Mouse (Mus musculus) olfactory bulb, adult 2 months (tissue): ENCODE results near the gene Chat. TPM values are rescaled to one million over a fixed set of nuclear protein-coding genes. Genes with fewer than 3 reads are reported as not detected.
A peak's percentile ranks its signal among the peaks of the same experiment; 100 is the strongest.

Source experiments
- H3K27ac ChIP-seq: fragments of 200-500 bp; 2 replicates; pipeline ENCODE4 v1.5.1; 2012; ENCODE audit warnings: low read depth, low read length; ENCODE audit not compliant: insufficient read depth
- H3K4me1 ChIP-seq: fragments of 200-500 bp; 2 replicates; pipeline ENCODE4 v1.6.1; 2012; ENCODE audit warnings: low read length; ENCODE audit not compliant: control insufficient read depth, insufficient read depth
- H3K4me3 ChIP-seq: fragments of 200-500 bp; 2 replicates; pipeline ENCODE4 v1.5.1; 2012; ENCODE audit warnings: mild to moderate bottlenecking, low read depth, low read length, moderate library complexity; ENCODE audit not compliant: insufficient read depth
- CTCF ChIP-seq: fragments of 200-500 bp; IDR thresholded peaks from 2 replicates; pipeline ENCODE4 v1.5.1; 2012; ENCODE audit warnings: low read depth, mild to moderate bottlenecking, low read length, moderate library complexity; ENCODE audit not compliant: insufficient read depth
- POLR2A ChIP-seq: fragments of 200-500 bp; IDR thresholded peaks from 2 replicates; pipeline ENCODE4 v1.6.1; 2012; ENCODE audit warnings: mild to moderate bottlenecking, low read depth, low read length, moderate library complexity; ENCODE audit not compliant: insufficient read depth
- WGBS: fragments of 180-500 bp; shearing (Covaris S2); methylation state at CpG from one replicate; pipeline ENCODE4 v1.1.7; 2018; 5-methylcytosine and 5-hydroxymethylcytosine counted together
- polyA plus RNA-seq: library from polyadenylated mRNA; stranded (reverse); fragments of >200 nt; gene quantifications from 2 replicates; pipeline ENCODE4 v1.2.4, GENCODE M21; 2012; ENCODE audit warnings: low replicate concordance; ENCODE audit not compliant: missing spikeins, insufficient read depth, insufficient read length

The Chat gene
- polyA plus RNA-seq, 1 experiment: not detected

- no peak for TF ChIP-seq POLR2A
- no peak for TF ChIP-seq CTCF
- no peak overlapping the region for H3K4me3 ChIP-seq
- WGBS: 25% methylated on average over 9 of the region's 9 CpGs
- H3K27ac ChIP-seq: no peak overlapping the region
- no peaks in the 10 kb centered on the region for H3K4me1 ChIP-seq
These were observed 37.2 kb upstream of the Chat start for GRCm38 (mm10) chr14:32502764-32503688.

- TF ChIP-seq CTCF (no peak), POLR2A (no peak)
- H3K27ac ChIP-seq: no peak overlapping the region
- H3K4me3 ChIP-seq: no peak overlapping the region
- WGBS: 68% methylated on average over 2 of the region's 2 CpGs
- H3K4me1 ChIP-seq: no peaks in the 10 kb centered on the region
These were observed 35.5 kb upstream of the Chat start for GRCm38 (mm10) chr14:32501303-32501702.

DNA sequence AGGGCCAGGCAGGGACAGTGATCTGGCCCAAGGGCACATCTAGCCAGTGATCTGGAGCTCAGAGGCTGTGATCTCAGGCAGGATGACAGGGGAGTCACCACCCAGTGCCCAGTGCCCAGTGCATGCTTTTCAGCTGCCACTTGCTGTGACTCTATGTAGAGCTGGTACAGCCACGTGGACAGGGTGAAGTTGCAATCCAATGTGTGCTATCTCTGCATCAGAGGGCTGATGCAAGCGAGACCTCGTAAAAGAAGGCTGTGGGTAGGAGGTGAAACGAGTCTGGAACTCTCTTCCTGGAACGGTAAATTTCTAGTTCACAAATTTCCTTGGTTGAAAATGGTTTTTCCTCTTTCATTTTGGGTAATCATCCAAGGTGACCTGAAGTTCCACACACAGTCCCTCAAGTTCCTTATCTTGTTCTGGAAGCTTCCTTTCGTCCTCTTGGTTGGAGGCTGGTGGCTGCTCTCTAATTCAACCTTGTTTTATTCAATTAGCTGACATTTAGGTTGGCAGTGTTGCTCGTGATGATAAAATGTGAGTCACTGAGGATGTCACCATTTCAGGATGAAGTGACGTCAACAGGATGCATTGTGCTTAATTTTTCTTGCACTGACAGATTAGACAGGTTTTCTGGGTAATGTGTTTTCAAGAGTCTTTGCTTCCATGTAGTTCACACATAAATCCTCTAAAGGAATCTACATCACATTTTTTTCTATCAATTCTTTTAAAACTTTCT is 30.5 kb upstream of the Chat start:
- TF ChIP-seq CTCF (no peak), POLR2A (no peak)
- H3K4me3 ChIP-seq: no peak overlapping the region
- WGBS: 79% methylated on average over 8 of the region's 8 CpGs
- H3K27ac ChIP-seq: no peak overlapping the region
- peaks cover 5% of the 10 kb centered on the region for H3K4me1 ChIP-seq

GRCm38 (mm10) chr14:32492521-32492920 is 26.7 kb upstream of the Chat start:
- Histone ChIP-seq H3K4me1 (peaks cover 5% of the 10 kb centered on the region), H3K27ac (no peak overlapping the region), H3K4me3 (peak overlapping the region; percentile 35)
- TF ChIP-seq POLR2A (no peak), CTCF (no peak)
- WGBS: 5% methylated on average over 13 of the region's 13 CpGs

- TF ChIP-seq POLR2A: no peak
- no peak for TF ChIP-seq CTCF
- no peak overlapping the region for H3K4me3 ChIP-seq
- H3K4me1 ChIP-seq: no peaks in the 10 kb centered on the region
- no peak overlapping the region for H3K27ac ChIP-seq
- 6% methylated on average over 3 of the region's 3 CpGs for WGBS
These were observed 16.3 kb upstream of the Chat start for GRCm38 (mm10) chr14:32482061-32482460.

- 71% methylated on average over 1 of the region's 1 CpGs for WGBS
- no peaks in the 10 kb centered on the region for H3K4me1 ChIP-seq
- H3K27ac ChIP-seq: no peak overlapping the region
- H3K4me3 ChIP-seq: no peak overlapping the region
- no peak for TF ChIP-seq CTCF
- no peak for TF ChIP-seq POLR2A
These were observed 11.8 kb upstream of the Chat start for GRCm38 (mm10) chr14:32477581-32477980.

GRCm38 (mm10) chr14:32476559-32476958 is 10.8 kb upstream of the Chat start:
- TF ChIP-seq POLR2A: no peak
- no peak for TF ChIP-seq CTCF
- Histone ChIP-seq H3K4me1 (no peaks in the 10 kb centered on the region), H3K4me3 (no peak overlapping the region), H3K27ac (no peak overlapping the region)
- 83% methylated on average over 6 of the region's 6 CpGs for WGBS

DNA sequence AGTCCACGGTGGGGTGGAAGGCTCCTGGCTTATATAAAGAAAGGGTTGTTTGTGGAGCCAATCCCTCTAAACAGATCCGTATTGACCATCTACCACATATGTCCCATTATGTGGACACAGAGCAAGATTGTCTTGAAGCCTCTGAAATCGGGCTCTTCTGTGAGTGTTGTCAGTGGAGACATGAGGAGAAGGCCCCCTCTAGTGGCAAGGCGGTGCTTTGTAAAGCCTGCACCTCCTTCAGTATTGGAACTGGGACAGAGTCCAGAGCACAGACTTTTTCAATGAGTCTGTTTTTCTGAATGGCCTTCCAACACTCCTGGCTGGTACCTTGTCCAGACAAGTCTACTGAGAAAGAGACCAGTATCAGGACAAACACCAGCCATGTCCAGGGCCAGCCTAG is 7.2 kb upstream of the Chat start:
- Histone ChIP-seq H3K4me3 (no peak overlapping the region), H3K27ac (no peak overlapping the region), H3K4me1 (peaks cover 6% of the 10 kb centered on the region)
- no peak for TF ChIP-seq CTCF
- TF ChIP-seq POLR2A: no peak
- 4% methylated on average over 4 of the region's 4 CpGs for WGBS

GRCm38 (mm10) chr14:32467606-32468005 is 1.8 kb upstream of the Chat start:
- Histone ChIP-seq H3K27ac (no peak overlapping the region), H3K4me3 (no peak overlapping the region), H3K4me1 (peaks cover 24% of the 10 kb centered on the region)
- WGBS: 66% methylated on average over 5 of the region's 5 CpGs
- TF ChIP-seq CTCF (no peak), POLR2A (no peak)
